Mouse (Mus musculus): ENCODE data around the gene Elobl. TPM values are rescaled to one million over a fixed set of nuclear protein-coding genes. Genes with fewer than 3 reads are reported as not detected.

The Elobl gene
- total RNA-seq, 2 experiments from 2014 or later = not detected

DNA sequence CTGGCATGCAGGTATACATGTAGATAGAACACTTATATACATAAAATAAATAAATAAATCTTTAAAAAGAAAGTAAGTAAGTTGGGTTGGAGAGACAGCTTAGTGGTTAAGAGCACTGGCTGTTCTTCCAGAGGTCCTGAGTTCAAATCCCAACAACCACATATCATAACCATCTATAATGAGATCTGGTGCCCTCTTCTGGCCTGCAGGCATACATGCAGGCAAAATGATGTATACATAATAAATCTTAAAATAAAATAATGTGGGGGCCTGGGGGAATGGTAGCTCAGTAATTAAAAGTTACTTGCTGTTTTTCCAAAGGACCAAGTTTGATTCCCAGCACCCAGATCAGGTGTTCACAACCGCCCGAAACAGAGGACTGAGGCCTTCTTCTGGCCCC is 28.0 kb downstream of the Elobl start:
- no peak for DNase-seq (ENCODE audit: low spot score in 2 of 2)

DNA sequence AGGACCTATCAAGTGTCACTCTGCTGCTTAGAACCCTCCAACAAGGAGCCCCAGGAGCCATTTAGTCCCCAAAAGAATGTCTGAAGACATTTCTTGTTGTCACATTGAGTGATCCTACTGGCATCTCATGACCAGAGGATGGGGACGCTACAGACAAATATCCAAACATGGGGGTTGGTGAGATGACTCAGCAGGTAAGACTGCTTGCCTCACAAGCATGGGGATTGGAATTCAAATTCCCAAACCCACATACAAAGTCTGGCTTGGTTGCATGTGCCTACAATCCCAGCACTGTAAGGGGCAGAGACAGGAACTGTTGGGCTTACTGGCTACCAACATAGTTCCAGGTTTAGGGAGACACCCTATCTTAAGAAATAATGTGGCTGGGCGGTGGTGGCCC is 28.8 kb downstream of the Elobl start:
- DNase-seq (ENCODE audit: low spot score in 2 of 2) = no peak

DNA sequence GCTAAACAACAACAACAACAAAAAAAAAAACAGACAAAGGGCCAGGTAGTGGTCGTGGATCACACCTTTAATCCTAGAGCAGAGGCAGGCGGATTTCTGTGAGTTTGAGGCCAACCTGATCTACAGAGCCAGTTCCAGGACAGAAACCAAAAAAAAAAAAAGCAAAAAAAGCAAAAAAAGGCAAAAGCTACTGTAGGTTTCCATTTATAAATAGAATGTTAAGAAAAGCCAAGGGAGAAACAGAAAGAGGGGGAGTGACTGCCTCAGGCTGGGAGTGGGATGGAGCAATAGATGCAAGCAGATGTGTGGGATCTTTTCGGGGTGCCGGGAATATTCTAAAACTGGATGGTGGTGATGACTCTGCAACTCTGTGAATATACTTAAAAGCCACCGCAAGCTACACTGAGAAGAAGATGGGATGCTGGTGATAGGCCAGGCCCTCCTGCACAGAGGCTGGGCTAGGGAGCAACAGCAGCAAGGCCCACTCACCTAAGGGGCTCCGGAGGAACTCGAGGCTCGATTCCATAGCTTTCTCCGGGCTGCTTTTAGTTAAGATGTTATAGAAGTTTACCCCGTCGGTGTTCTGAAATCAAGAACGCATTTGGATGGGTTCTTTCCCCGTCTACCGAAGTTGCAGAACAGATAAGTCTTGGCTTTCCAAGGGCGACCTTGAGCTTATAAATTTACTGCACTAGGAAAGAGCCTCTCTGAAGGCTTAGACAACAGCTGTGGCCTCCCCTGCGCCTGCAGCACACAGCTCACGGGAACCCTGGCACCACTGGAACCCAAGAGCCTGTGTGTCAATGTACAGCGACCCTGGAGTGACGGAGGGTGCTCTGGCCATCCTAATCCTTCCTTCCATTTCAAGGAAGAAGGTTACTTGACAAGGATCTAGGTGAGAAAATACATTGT is 32.4 kb downstream of the Elobl start:
- DNase-seq (ENCODE audit: low spot score in 2 of 2) = no peak

DNA sequence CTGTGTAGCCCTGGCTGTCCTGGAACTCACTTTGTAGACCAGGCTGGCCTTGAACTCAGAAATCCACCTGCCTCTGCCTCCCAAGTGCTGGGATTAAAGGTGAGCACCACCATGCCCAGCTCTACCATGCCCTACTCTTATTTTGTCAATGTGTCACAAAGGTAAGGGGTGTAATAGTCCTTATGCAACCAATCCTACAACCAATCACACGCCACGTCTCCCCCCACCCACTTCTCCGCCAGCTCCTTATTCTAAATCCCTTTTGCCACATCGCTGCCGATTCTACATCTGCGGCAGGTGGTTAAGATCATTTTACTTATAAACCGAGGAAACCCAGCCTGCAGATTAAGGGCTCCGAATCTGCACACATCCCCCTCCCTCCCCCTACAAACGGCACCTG is 33.7 kb downstream of the Elobl start:
- DNase-seq (ENCODE audit: low spot score in 2 of 2) = no peak

DNA sequence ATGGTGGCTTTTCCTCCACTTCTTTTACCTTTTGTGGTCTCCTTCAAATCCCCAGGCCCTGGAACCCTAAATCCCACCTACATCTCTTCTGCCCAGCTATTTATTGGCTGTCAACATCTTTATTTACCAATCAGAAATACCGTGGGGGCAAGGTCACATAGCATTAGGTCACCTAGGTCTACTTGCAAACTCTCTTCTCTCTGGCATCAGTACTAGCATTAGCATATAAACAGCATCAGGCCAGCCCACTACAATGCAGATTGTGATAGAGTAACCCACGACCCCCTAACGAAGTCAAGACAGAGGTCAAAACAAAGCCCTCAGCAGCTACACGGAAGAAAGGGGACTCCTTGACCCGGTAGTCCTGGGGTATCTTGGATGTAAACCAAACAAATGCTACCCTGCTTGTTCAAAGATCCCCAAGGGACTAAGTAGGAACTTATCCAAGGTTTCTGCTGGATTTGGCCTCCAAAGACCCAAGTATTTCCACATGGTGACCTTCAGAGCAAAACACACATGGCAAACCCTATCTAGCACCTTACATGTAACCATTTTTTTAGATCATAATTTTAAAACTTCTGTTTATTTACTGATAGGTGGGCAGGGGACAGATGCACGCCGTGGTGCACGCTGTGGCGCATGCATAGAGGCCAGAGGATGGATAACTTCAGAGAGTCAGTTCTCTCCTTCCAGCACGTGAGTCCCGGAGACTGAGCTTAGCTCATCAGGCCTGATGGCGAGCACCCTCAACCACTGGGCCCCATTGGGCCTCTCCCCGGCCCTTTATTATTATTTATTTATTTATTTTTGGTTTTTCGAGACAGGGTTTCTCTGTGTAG is 34.8 kb downstream of the Elobl start:
- DNase-seq (ENCODE audit: low spot score in 2 of 2) = no peak

DNA sequence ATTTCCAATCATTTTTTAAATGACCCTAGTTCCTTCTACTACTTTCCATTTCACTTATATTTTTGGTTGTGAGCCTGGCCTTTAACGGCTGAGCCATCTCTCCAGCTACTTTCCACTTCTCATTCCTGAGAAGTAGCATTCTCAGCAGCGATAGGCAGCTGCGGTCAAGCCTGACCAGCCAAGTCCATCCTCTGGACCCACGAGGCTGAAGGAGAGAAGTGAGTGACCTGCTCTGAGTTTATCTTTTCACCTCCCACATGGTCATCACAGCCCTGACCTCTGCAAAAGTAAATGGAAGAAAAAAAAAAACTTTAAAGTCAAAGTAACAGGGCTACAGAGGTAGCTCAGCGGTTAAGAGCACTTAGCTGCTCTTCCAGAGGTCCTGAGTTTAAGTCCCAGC is 40.2 kb downstream of the Elobl start:
- no peak for DNase-seq (ENCODE audit: low spot score in 2 of 2)

Other genes starting within 250 kb of the Elobl start
- 100 to 1,000 TPM; 225 to 240 TPM for gene Msi2, start 248.4 kb downstream of the Elobl start, total RNA-seq (2021)
- 10 to 100 TPM; 85.1 to 86.5 TPM for gene Akap1, start 102.3 kb downstream of the Elobl start, total RNA-seq (2021)
- 10 to 100 TPM; 37.2 to 44.1 TPM for gene Scpep1, start 11.5 kb downstream of the Elobl start, total RNA-seq (2021)
- gene Coil, start 3.3 kb upstream of the Elobl start, total RNA-seq (2021) = 1 to 10 TPM; 8.9 to 10.0 TPM
- gene Trim25, start 32.4 kb upstream of the Elobl start, total RNA-seq (2021) = 10 to 100 TPM; 27.9 to 32.3 TPM
- gene Dgke, start 99.9 kb upstream of the Elobl start, total RNA-seq (2021) = 1 to 10 TPM; 4.6 to 4.9 TPM
- under 1 TPM in 1 of 2 experiments, not detected in 1; 0.56 TPM for gene Gm525, start 106.9 kb upstream of the Elobl start, total RNA-seq (2021)